Mouse (Mus musculus) bone marrow, adult 2 months (tissue): Measurements from ENCODE around the gene Gnat3. TPM values are rescaled to one million over a fixed set of nuclear protein-coding genes. Genes with fewer than 3 reads are reported as not detected.

Experiments
- H3K27ac ChIP-seq: fragments of 200-500 bp; 2 replicates; pipeline ENCODE4 v1.5.1; 2012; ENCODE audit warnings: low read depth, mild to moderate bottlenecking, control low read depth, inconsistent platforms, low read length; ENCODE audit not compliant: control insufficient read depth, poor library complexity, insufficient read depth
- H3K4me1 ChIP-seq: fragments of 200-500 bp; 2 replicates; pipeline ENCODE4 v1.6.1; 2011; ENCODE audit warnings: low read length; ENCODE audit not compliant: control insufficient read depth, insufficient read depth
- H3K4me3 ChIP-seq: fragments of 200-500 bp; replicated peaks from 2 replicates; pipeline ENCODE3; 2011; ENCODE audit warnings: mild to moderate bottlenecking, low read depth, low read length, control low read depth; ENCODE audit not compliant: control insufficient read depth
- CTCF ChIP-seq: fragments of 200-500 bp; IDR thresholded peaks from 2 replicates; pipeline ENCODE4 v1.5.1; 2011; ENCODE audit warnings: low read length, control low read depth; ENCODE audit not compliant: control insufficient read depth, insufficient read depth
- POLR2A ChIP-seq: fragments of 200-500 bp; IDR thresholded peaks from 2 replicates; pipeline ENCODE4 v1.6.1; 2011; ENCODE audit warnings: low read depth, mild to moderate bottlenecking, control low read depth, low read length, borderline replicate concordance; ENCODE audit not compliant: control insufficient read depth
- WGBS: fragments of 180-500 bp; shearing (Covaris S2); methylation state at CpG from one replicate; pipeline ENCODE4 v1.1.7; 2018; 5-methylcytosine and 5-hydroxymethylcytosine counted together
- polyA plus RNA-seq: library from polyadenylated mRNA; stranded (reverse); fragments of >200 nt; gene quantifications from 2 replicates; pipeline ENCODE4 v1.2.4, GENCODE M21; 2011; ENCODE audit warnings: low replicate concordance; ENCODE audit not compliant: missing spikeins, insufficient read depth, insufficient read length

Gene Gnat3
- polyA plus RNA-seq, 1 experiment: not detected

GRCm38 (mm10) chr5:18014209-18014829 is 52.0 kb downstream of the Gnat3 start:
- H3K4me1 ChIP-seq: peaks cover 1% of the 10 kb centered on the region; the same call in 1 of the 2 replicates
- no peak for TF ChIP-seq POLR2A
- TF ChIP-seq CTCF: no peak
- no peak overlapping the region for H3K27ac ChIP-seq
- H3K4me3 ChIP-seq: no peak overlapping the region
- 31% methylated on average over 4 of the region's 4 CpGs for WGBS

GRCm38 (mm10) chr5:18023347-18023746 is 61.0 kb downstream of the Gnat3 start:
- no peak overlapping the region for H3K27ac ChIP-seq
- no peak overlapping the region for H3K4me3 ChIP-seq
- TF ChIP-seq POLR2A (no peak), CTCF (no peak)
- no peaks in the 10 kb centered on the region for H3K4me1 ChIP-seq

GRCm38 (mm10) chr5:18027531-18027930 is 65.2 kb downstream of the Gnat3 start:
- WGBS: 83% methylated on average over 3 of the region's 3 CpGs
- Histone ChIP-seq H3K4me3 (no peak overlapping the region), H3K4me1 (no peaks in the 10 kb centered on the region), H3K27ac (no peak overlapping the region)
- TF ChIP-seq CTCF: no peak
- TF ChIP-seq POLR2A: no peak

- no peak overlapping the region for H3K4me3 ChIP-seq
- H3K4me1 ChIP-seq: no peaks in the 10 kb centered on the region
- TF ChIP-seq POLR2A (no peak), CTCF (no peak)
- H3K27ac ChIP-seq: no peak overlapping the region
- WGBS: 40% methylated on average over 14 of the region's 14 CpGs
Measured at GRCm38 (mm10) chr5:18035848-18036638, 73.7 kb downstream of the Gnat3 start.

- no peak overlapping the region for H3K4me3 ChIP-seq
- H3K27ac ChIP-seq: no peak overlapping the region
- TF ChIP-seq CTCF: peak; percentile 54
- no peak for TF ChIP-seq POLR2A
- no peaks in the 10 kb centered on the region for H3K4me1 ChIP-seq
- WGBS: 2% methylated on average over 2 of the region's 2 CpGs
Measured at GRCm38 (mm10) chr5:18043022-18043421, 80.7 kb downstream of the Gnat3 start.

GRCm38 (mm10) chr5:18048841-18049240 is 86.5 kb downstream of the Gnat3 start:
- H3K4me3 ChIP-seq: no peak overlapping the region
- TF ChIP-seq CTCF (no peak), POLR2A (no peak)
- no peaks in the 10 kb centered on the region for H3K4me1 ChIP-seq
- WGBS: 73% methylated on average over 1 of the region's 1 CpGs
- H3K27ac ChIP-seq: no peak overlapping the region

- WGBS: 64% methylated on average over 2 of the region's 2 CpGs
- Histone ChIP-seq H3K4me3 (no peak overlapping the region), H3K4me1 (no peaks in the 10 kb centered on the region), H3K27ac (no peak overlapping the region)
- TF ChIP-seq CTCF (no peak), POLR2A (no peak)
Measured at GRCm38 (mm10) chr5:18055323-18055722, 93.0 kb downstream of the Gnat3 start.

Other genes starting within 250 kb of the Gnat3 start
- 20.1 and 36.7 TPM in 2 replicates for gene Cd36, start 73.7 kb upstream of the Gnat3 start, polyA plus RNA-seq